Mouse (Mus musculus) embryonic fibroblast, embryonic 13.5 days (primary cell): ENCODE results near the gene Fbxo39.

Source experiments
- CTCF ChIP-seq: IDR thresholded peaks from 2 replicates; pipeline ENCODE4 v1.5.1; 2011; ENCODE audit warnings: mild to moderate bottlenecking, control low read depth, low read length, moderate library complexity, borderline replicate concordance; ENCODE audit not compliant: insufficient read depth
- POLR2A ChIP-seq: IDR thresholded peaks from 2 replicates; pipeline ENCODE4 v1.6.1; 2011; ENCODE audit warnings: low read depth, mild to moderate bottlenecking, control low read depth, low read length, moderate library complexity

- TF ChIP-seq POLR2A, result no peak
- no peak for TF ChIP-seq CTCF
Observed at GRCm38 (mm10) chr11:72362347-72362741, 48.1 kb downstream of the Fbxo39 start, which contains the start of gene Tekt1.
